Mouse (Mus musculus) heart, embryonic 11.5 days (tissue): ENCODE data around the gene Tmem121b. TPM values are rescaled to one million over a fixed set of nuclear protein-coding genes. Genes with fewer than 3 reads are reported as not detected.

Source experiments
- ATAC-seq: fragments of 200-750 bp; cut with Nextera tagmentation; replicated peaks from 2 replicates; pipeline ENCODE4 v1.8.0; 2017; ENCODE audit warnings: moderate library complexity; ENCODE audit not compliant: insufficient number of reproducible peaks, low FRiP score, low TSS enrichment
- H3K27ac ChIP-seq: fragments of 300-500 bp; sonication (generic); 2 replicates; pipeline ENCODE4 v1.5.1; 2014; ENCODE audit warnings: mild to moderate bottlenecking, low read depth, low read length
- H3K27me3 ChIP-seq: fragments of 300-500 bp; sonication (generic); 2 replicates; pipeline ENCODE4 v1.6.1; 2014; ENCODE audit warnings: mild to moderate bottlenecking, low read length, mixed read lengths; ENCODE audit not compliant: control insufficient read depth, insufficient read depth
- H3K36me3 ChIP-seq: fragments of 300-500 bp; sonication (generic); 2 replicates; pipeline ENCODE4 v1.6.1; 2014; ENCODE audit warnings: mild to moderate bottlenecking, low read length, moderate library complexity, mixed read lengths; ENCODE audit not compliant: control insufficient read depth, insufficient read depth
- H3K4me1 ChIP-seq: fragments of 300-500 bp; sonication (generic); 2 replicates; pipeline ENCODE4 v1.6.1; 2014; ENCODE audit warnings: low read length; ENCODE audit not compliant: control insufficient read depth, insufficient read depth
- H3K4me2 ChIP-seq: fragments of 300-500 bp; sonication (generic); 2 replicates; pipeline ENCODE4 v1.6.1; 2014; ENCODE audit warnings: mild to moderate bottlenecking, moderate library complexity
- H3K4me3 ChIP-seq: fragments of 300-500 bp; sonication (generic); 2 replicates; pipeline ENCODE4 v1.5.1; 2014; ENCODE audit warnings: low read depth, low read length
- H3K9ac ChIP-seq: fragments of 300-500 bp; sonication (generic); 2 replicates; pipeline ENCODE4 v1.6.1; 2014; ENCODE audit warnings: mild to moderate bottlenecking, low read depth, low read length, moderate library complexity
- H3K9me3 ChIP-seq: fragments of 300-500 bp; sonication (generic); replicated peaks from 2 replicates; pipeline ENCODE4 v1.6.1; 2016; ENCODE audit warnings: low read length; ENCODE audit not compliant: control insufficient read depth
- WGBS: fragments of 180-500 bp; shearing (Covaris S2); extraction: QIAGEN DNeasy Blood & Tissue Kit; methylation state at CpG from one replicate; pipeline ENCODE4 v1.1.7; 2014; ENCODE audit not compliant: insufficient replicate concordance; 5-methylcytosine and 5-hydroxymethylcytosine counted together
- polyA plus RNA-seq: library from polyadenylated mRNA; unstranded; fragments of >200 nt; fragmentation: Nextera tagmentation; extraction: Ambion mirVana; gene quantifications from 2 replicates; pipeline ENCODE4 v1.2.1, GENCODE M21; 2014

The Tmem121b gene
- polyA plus RNA-seq, 1 experiment from 2014 or later, result 0.09 TPM

DNA sequence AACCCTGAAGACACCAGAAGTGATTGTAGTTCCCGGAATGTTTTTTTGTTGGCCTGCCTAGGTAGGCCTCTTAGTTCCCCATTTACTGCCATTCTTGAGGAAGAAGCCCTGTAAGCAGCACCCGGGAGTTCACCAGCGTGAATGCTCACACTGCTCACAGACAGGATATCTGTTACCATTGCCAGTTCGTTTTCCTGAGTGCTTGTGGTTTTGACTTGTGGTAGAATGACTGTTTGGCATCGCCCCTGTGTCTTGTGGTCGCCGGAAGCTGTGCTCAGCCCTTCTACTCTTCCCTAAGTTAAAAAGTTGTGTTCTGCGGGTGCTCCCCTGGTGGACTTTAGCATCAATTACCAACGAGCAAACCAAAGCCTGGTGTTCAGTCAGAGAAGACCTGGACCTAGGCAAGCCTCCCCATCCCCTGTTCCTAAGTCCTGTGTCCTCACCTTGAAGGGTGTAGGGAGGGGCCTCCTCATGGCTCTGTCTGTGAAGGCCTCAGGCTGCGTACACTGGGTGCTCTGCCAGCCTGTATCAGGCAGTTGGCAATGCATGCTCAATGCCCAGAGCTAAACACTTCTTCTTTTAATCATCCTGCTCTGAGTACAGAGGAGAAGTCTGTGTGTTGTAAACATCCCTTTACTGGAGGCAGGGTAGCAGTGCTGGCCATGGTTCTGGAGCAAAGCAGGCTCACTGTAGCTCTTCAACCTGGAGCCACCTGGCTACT, 26.8 kb downstream of the Tmem121b start:
- no peak overlapping the region for H3K27ac ChIP-seq

DNA sequence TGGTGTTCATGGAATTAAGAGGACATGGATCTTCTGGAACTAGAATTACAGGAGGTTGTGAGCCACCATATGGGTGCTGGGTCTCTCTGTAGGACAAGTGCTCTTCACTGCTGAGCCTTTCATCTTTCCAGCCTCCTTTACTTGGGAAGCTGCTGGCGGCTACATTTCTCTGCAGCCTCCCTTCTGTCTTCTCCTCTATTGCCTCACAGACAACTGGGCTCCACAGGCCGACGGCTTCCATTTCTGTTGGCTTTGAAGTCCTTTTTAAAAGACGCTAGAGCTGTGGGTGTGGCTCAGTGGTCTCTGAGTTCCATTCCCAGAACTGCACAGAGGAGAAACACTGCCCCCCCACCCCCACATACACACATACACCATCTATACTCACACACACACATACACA, 28.2 kb downstream of the Tmem121b start:
- Histone ChIP-seq H3K9me3 (no peaks in the 10 kb centered on the region), H3K4me3 (no peak overlapping the region), H3K9ac (no peak overlapping the region), H3K4me2 (no peak overlapping the region), H3K4me1 (peaks cover 15% of the 10 kb centered on the region; the same call in 1 of the 2 replicates), H3K27ac (no peak overlapping the region), H3K36me3 (no peaks in the 10 kb centered on the region), H3K27me3 (peaks cover 40% of the 10 kb centered on the region)
- 45% methylated on average over 4 of the region's 4 CpGs for WGBS
- ATAC-seq, result no peak

More for the DNA sequence above, 26.8 kb downstream of the Tmem121b start:
- no peak for ATAC-seq
- H3K4me1 ChIP-seq, result peaks cover 18% of the 10 kb centered on the region
- H3K27me3 ChIP-seq, result peaks cover 32% of the 10 kb centered on the region
- H3K4me3 ChIP-seq, result no peak overlapping the region
- H3K36me3 ChIP-seq, result no peaks in the 10 kb centered on the region
- H3K4me2 ChIP-seq, result no peak overlapping the region
- H3K9ac ChIP-seq, result no peak overlapping the region
- 77% methylated on average over 10 of the region's 10 CpGs for WGBS
- H3K9me3 ChIP-seq, result no peaks in the 10 kb centered on the region

DNA sequence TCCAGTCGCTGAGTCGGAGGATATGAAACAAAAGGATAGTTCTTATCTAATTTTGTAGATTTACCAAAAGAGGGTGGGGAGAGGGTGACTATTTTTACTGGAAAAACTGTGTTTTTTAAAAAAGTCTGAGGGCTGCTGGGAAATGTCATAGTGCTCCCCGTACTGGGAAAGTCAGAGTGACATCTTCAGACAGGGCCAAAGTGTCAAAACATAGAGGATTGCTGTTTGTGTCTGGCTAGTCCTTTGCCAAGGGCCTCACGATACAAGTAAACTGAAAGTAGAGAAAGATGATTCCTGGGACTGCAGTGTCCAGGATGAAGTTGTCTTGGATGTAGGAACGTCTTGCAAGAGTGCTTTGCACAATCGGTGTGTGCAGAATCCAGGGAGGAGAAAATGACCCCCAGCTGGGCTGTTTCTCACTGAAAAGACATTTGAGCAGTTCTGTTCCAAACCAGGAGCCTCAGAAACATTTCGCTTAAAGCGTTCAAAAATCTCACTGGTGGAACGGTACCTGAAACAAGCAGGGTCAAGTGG, 29.1 kb downstream of the Tmem121b start:
- 58% methylated on average over 9 of the region's 9 CpGs for WGBS
- H3K27ac ChIP-seq, result no peak overlapping the region
- H3K4me3 ChIP-seq, result peak overlapping the region; percentile 65
- peaks cover 40% of the 10 kb centered on the region for H3K27me3 ChIP-seq
- peak overlapping the region; percentile 68 for H3K4me2 ChIP-seq
- no peaks in the 10 kb centered on the region for H3K9me3 ChIP-seq
- no peak for ATAC-seq
- peaks cover 6% of the 10 kb centered on the region; the same call in 1 of the 2 replicates for H3K4me1 ChIP-seq
- 0 out of 2 replicates have a peak overlapping the region, but pooled peaks have one; percentile 28 for H3K9ac ChIP-seq
- no peaks in the 10 kb centered on the region for H3K36me3 ChIP-seq

DNA sequence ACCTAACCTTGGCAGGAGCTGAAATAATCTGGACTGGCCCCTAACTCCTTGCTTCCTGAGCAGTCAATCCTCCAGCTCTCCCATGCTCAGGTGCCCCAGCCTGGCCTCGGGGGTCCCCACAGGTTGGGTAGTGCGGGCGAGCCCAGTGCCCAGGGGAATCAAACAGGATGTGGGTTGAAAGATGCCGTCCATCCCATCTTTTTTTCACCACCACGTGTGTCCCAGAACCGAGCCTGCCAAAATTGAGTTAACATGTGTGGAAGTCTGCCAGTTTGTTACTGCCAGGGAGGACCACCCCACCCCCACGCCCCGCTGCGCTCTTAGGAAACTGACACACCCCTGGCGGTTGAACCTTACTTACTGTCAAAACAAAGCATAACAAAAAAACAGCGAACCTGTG, 29.7 kb downstream of the Tmem121b start:
- Histone ChIP-seq H3K9me3 (no peaks in the 10 kb centered on the region), H3K27ac (no peak overlapping the region), H3K4me1 (peaks cover 5% of the 10 kb centered on the region; the same call in 1 of the 2 replicates), H3K27me3 (peaks cover 40% of the 10 kb centered on the region), H3K4me3 (peak overlapping the region; percentile 65), H3K9ac (0 out of 2 replicates have a peak overlapping the region, but pooled peaks have one; percentile 39), H3K4me2 (peak overlapping the region; percentile 68), H3K36me3 (no peaks in the 10 kb centered on the region)
- 4% methylated on average over 11 of the region's 11 CpGs for WGBS
- no peak for ATAC-seq

DNA sequence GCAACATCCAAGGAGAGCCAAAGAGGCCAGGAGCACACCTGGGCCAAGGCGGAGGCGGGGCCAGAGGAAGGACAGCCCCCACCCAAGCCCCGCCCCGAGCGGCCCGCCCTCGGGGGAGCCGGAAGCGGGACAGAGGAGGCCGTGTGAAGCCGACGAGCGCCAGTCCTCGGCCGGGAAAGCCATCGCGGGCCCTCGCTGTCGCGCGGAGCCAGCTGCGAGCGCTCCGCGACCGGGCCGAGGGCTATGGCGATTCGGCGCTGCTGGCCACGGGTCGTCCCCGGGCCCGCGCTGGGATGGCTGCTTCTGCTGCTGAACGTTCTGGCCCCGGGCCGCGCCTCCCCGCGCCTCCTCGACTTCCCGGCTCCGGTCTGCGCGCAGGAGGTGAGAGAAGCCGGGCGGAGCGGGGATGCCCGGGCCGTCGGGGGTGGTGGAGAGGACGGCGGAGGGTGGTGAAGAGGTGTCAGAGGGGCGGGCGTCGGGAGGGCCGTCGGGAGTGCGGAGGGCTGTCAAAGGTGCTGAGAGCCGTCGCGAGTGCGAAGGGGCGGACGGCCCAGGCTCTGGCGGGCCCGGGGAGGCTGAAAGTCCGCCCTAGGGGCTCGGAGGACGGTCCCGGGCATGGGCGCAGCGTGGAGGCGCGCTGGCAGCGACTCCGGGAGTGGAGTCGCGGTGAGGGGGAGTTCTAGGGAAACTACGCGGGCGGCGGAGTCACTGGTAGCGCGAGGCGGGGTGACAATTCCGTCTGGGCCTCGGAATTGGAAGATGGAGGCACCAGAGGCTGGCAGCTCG, 30.3 kb downstream of the Tmem121b start, which contains the start of gene Il17ra:
Gene Il17ra (plus strand): TSS at position 162 of the 786 bp plus-strand sequence.
- Histone ChIP-seq H3K4me3 (peak within 1 kb of the TSS; percentile 65), H3K4me2 (peak within 1 kb of the TSS; percentile 68), H3K4me1 (peaks cover 5% of the 10 kb centered on the region; the same call in 1 of the 2 replicates), H3K27ac (no peak within 1 kb of the TSS), H3K27me3 (peaks cover 40% of the 10 kb centered on the region), H3K9ac (peak within 1 kb of the TSS; percentile 39; the same call in 1 of the 2 replicates), H3K9me3 (no peaks in the 10 kb centered on the region), H3K36me3 (no peaks in the 10 kb centered on the region)
- ATAC-seq, result peak; percentile 73
- WGBS, result 2% methylated on average over 84 of the region's 90 CpGs

DNA sequence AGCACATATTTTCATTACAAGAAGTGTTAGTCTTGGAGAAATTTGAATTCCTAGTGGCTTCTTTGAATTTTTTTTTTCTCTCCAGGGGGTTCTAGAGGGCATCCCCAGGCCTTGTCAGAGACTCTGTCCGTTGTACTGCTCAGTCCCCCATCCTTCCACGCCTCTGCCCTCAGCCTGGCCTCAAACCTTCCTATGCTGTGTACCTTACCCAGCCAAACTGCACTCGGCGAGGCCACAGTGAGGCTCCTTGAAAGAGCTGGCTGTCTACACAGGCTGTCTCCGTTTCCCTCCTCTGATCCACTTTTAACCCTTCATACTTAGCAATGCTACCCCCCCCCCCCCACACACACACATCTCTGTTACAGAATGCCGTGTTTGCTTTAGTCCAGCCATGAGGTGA, 31.4 kb downstream of the Tmem121b start:
- no peak overlapping the region for H3K4me3 ChIP-seq
- ATAC-seq, result no peak

DNA sequence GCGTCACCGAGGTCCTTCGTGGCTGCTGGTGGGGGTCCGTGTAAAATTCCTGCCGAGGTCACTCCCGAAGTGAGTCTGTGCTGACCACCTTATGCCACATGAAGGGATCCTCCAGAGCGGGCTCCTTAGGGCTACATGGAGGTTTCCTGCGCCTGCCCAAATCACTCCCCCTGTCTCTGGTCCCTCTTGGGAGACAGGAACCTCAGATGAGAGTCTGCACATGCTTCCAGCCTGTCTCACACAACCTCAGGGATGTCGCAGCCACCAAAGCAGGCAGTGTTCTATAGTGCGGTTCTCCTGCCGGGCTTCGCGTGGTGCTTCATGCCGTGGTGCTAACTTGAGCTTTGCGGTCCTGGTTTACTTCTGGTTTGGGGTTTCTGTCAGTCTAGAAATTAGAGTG, 32.4 kb downstream of the Tmem121b start:
- Histone ChIP-seq H3K4me2 (no peak overlapping the region), H3K36me3 (no peaks in the 10 kb centered on the region), H3K9ac (no peak overlapping the region), H3K4me3 (no peak overlapping the region), H3K27ac (no peak overlapping the region), H3K9me3 (no peaks in the 10 kb centered on the region), H3K4me1 (peaks cover 5% of the 10 kb centered on the region; the same call in 1 of the 2 replicates), H3K27me3 (peaks cover 40% of the 10 kb centered on the region)
- no peak for ATAC-seq
- WGBS, result 53% methylated on average over 15 of the region's 15 CpGs

More for the DNA sequence above, 31.4 kb downstream of the Tmem121b start:
- Histone ChIP-seq H3K27me3 (peaks cover 40% of the 10 kb centered on the region), H3K4me1 (peaks cover 5% of the 10 kb centered on the region; the same call in 1 of the 2 replicates), H3K9ac (no peak overlapping the region), H3K36me3 (no peaks in the 10 kb centered on the region), H3K27ac (no peak overlapping the region), H3K4me2 (no peak overlapping the region), H3K9me3 (no peaks in the 10 kb centered on the region)
- 56% methylated on average over 6 of the region's 6 CpGs for WGBS

DNA sequence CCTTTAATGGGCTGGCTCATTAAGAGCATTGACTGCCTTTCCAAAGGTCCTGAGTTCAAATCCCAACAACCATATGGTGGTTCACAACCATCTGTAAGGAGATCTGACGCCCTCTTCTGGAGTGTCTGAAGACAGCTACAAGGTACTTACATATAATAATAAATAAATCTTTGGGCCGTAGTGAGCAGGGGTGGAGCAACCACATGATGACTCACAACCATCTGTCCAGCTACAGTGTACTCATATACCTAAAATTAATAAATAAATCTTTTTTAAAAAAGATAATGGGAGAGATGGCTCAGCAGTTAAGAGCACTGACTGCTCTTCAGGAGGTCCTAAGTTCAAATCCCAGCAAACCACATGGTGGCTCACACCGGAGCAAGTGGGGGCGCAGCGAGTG, 35.9 kb downstream of the Tmem121b start:
- Histone ChIP-seq H3K4me1 (no peaks in the 10 kb centered on the region), H3K27ac (no peak overlapping the region), H3K4me2 (no peak overlapping the region), H3K9ac (no peak overlapping the region), H3K4me3 (no peak overlapping the region), H3K36me3 (no peaks in the 10 kb centered on the region), H3K27me3 (peaks cover 18% of the 10 kb centered on the region), H3K9me3 (no peaks in the 10 kb centered on the region)
- 87% methylated on average over 5 of the region's 5 CpGs for WGBS
- ATAC-seq, result no peak
